Mouse (Mus musculus) MEL (cell line): ENCODE measurements around the gene Map3k20. TPM values are rescaled to one million over a fixed set of nuclear protein-coding genes. Genes with fewer than 3 reads are reported as not detected.

Source experiments
- DNase-seq: peaks from one replicate; pipeline ENCODE4 v3.0.0; 2011; ENCODE audit warnings: low read depth, low spot score
- H3K27ac ChIP-seq: 2 replicates; pipeline ENCODE4 v1.5.1; 2012; ENCODE audit warnings: low read depth, mild to moderate bottlenecking, control low read depth, low read length, moderate library complexity; ENCODE audit not compliant: control insufficient read depth
- H3K27me3 ChIP-seq, 2 experiments: fragments of 150-350 bp in 1 of 2; sonication (generic) in 1 of 2; 2 replicates each; pipeline ENCODE4 v1.6.1; 2012; ENCODE audit warnings: low read length in 2 of 2, mild to moderate bottlenecking in 2 of 2, improper control_type of control experiment in 1 of 2, moderate library complexity in 1 of 2; ENCODE audit not compliant: insufficient read depth in 2 of 2, control insufficient read depth in 1 of 2
- H3K36me3 ChIP-seq, 2 experiments: 2 replicates each; pipeline ENCODE4 v1.6.1; 2012 to 2014; ENCODE audit warnings: low read length in 2 of 2, improper control_type of control experiment in 1 of 2, inconsistent platforms in 1 of 2, mild to moderate bottlenecking in 1 of 2; ENCODE audit not compliant: insufficient read depth in 2 of 2, control insufficient read depth in 1 of 2
- H3K4me1 ChIP-seq, 2 experiments: fragments of 150-350 bp in 1 of 2; sonication (generic) in 1 of 2; 2 replicates each; pipeline ENCODE4 v1.6.1; 2012; ENCODE audit warnings: low read length in 2 of 2, improper control_type of control experiment in 1 of 2, mild to moderate bottlenecking in 1 of 2; ENCODE audit not compliant: insufficient read depth in 2 of 2, control insufficient read depth in 1 of 2
- H3K4me3 ChIP-seq, 2 experiments: fragments of 150-350 bp in 1 of 2; sonication (generic) in 1 of 2; 2 replicates each; pipeline ENCODE4 v1.5.1; 2012; ENCODE audit warnings: low read depth in 2 of 2, low read length in 2 of 2, mild to moderate bottlenecking in 2 of 2, moderate library complexity in 2 of 2, control low read depth in 1 of 2, improper control_type of control experiment in 1 of 2; ENCODE audit not compliant: control insufficient read depth in 1 of 2, insufficient read depth in 1 of 2
- H3K79me2 ChIP-seq: 2 replicates; pipeline ENCODE4 v1.6.1; 2012; ENCODE audit warnings: mild to moderate bottlenecking, low read length, moderate library complexity; ENCODE audit not compliant: control insufficient read depth, poor library complexity, insufficient read depth
- H3K9ac ChIP-seq: 2 replicates; pipeline ENCODE4 v1.6.1; 2012; ENCODE audit warnings: low read depth, mild to moderate bottlenecking, control low read depth, low read length, moderate library complexity; ENCODE audit not compliant: control insufficient read depth, poor library complexity, severe bottlenecking
- H3K9me3 ChIP-seq: fragments of 150-350 bp; sonication (generic); replicated peaks from 2 replicates; pipeline ENCODE4 v1.6.1; 2012; ENCODE audit warnings: mild to moderate bottlenecking, low read length, improper control_type of control experiment, moderate library complexity; ENCODE audit not compliant: insufficient read depth
- BHLHE40 ChIP-seq: IDR thresholded peaks from 2 replicates; pipeline ENCODE4 v1.6.1; 2012; ENCODE audit warnings: low read depth, mild to moderate bottlenecking, inconsistent platforms, low read length, improper control_type of control experiment, borderline replicate concordance
- CHD1 ChIP-seq: IDR thresholded peaks from 2 replicates; pipeline ENCODE4 v1.6.1; 2012; ENCODE audit warnings: low read depth, mild to moderate bottlenecking, inconsistent platforms, low read length, improper control_type of control experiment
- CHD2 ChIP-seq: IDR thresholded peaks from 2 replicates; pipeline ENCODE4 v1.6.1; 2011; ENCODE audit warnings: low read length, improper control_type of control experiment
- ELF1 ChIP-seq: IDR thresholded peaks from 2 replicates; pipeline ENCODE4 v1.6.1; 2014; ENCODE audit warnings: low read depth, mild to moderate bottlenecking, inconsistent platforms, low read length, improper control_type of control experiment, moderate library complexity
- ETS1 ChIP-seq: IDR thresholded peaks from 2 replicates; pipeline ENCODE4 v1.6.1; 2012; ENCODE audit warnings: low read depth, mild to moderate bottlenecking, inconsistent platforms, low read length, improper control_type of control experiment, moderate library complexity
- GABPA ChIP-seq: IDR thresholded peaks from 2 replicates; pipeline ENCODE4 v1.6.1; 2012; ENCODE audit warnings: low read depth, mild to moderate bottlenecking, inconsistent platforms, low read length, improper control_type of control experiment, moderate library complexity
- JUND ChIP-seq: IDR thresholded peaks from 2 replicates; pipeline ENCODE4 v1.6.1; 2011; ENCODE audit warnings: low read depth, mild to moderate bottlenecking, improper control_type of control experiment, low read length
- KAT2A ChIP-seq: conservative IDR thresholded peaks from 2 replicates; pipeline ENCODE4 v1.6.1; 2012; ENCODE audit warnings: low read depth, low read length, improper control_type of control experiment, inconsistent platforms
- MAZ ChIP-seq: IDR thresholded peaks from 2 replicates; pipeline ENCODE4 v1.6.1; 2012; ENCODE audit warnings: low read depth, mild to moderate bottlenecking, inconsistent platforms, low read length, improper control_type of control experiment
- MYC ChIP-seq: IDR thresholded peaks from 2 replicates; pipeline ENCODE4 v1.6.1; 2011; ENCODE audit warnings: low read depth, mild to moderate bottlenecking, low read length, improper control_type of control experiment, moderate library complexity
- POLR2A ChIP-seq, 2 experiments: IDR thresholded peaks; 2 replicates each; pipeline ENCODE4 v1.6.1; 2011 to 2012; ENCODE audit warnings: low read length in 2 of 2, mild to moderate bottlenecking in 2 of 2, control low read depth in 1 of 2, improper control_type of control experiment in 1 of 2, low read depth in 1 of 2, moderate library complexity in 1 of 2; ENCODE audit not compliant: control insufficient read depth in 1 of 2, insufficient read depth in 1 of 2, poor library complexity in 1 of 2
- POLR2AphosphoS2 ChIP-seq: IDR thresholded peaks from 2 replicates; pipeline ENCODE4 v1.6.1; 2011; ENCODE audit warnings: low read length, improper control_type of control experiment
- RAD21 ChIP-seq: IDR thresholded peaks from 2 replicates; pipeline ENCODE4 v1.6.1; 2011; ENCODE audit warnings: mild to moderate bottlenecking, low read depth, low read length, improper control_type of control experiment
- RCOR1 ChIP-seq: IDR thresholded peaks from 2 replicates; pipeline ENCODE4 v1.6.1; 2012; ENCODE audit warnings: low read depth, mild to moderate bottlenecking, inconsistent platforms, low read length, improper control_type of control experiment
- TBP ChIP-seq: IDR thresholded peaks from 2 replicates; pipeline ENCODE4 v1.8.0; 2011; ENCODE audit warnings: low read depth, low read length, improper control_type of control experiment
- UBTF ChIP-seq: IDR thresholded peaks from 2 replicates; pipeline ENCODE4 v1.6.1; 2012; ENCODE audit warnings: low read depth, mild to moderate bottlenecking, inconsistent platforms, low read length, improper control_type of control experiment, moderate library complexity, borderline replicate concordance; ENCODE audit not compliant: insufficient read depth
- USF1 ChIP-seq: IDR thresholded peaks from 2 replicates; pipeline ENCODE4 v1.6.1; 2014; ENCODE audit warnings: low read depth, mild to moderate bottlenecking, inconsistent platforms, low read length, improper control_type of control experiment, moderate library complexity
- ZKSCAN1 ChIP-seq: IDR thresholded peaks from 2 replicates; pipeline ENCODE4 v1.6.1; 2012; ENCODE audit warnings: low read depth, mild to moderate bottlenecking, inconsistent platforms, low read length, improper control_type of control experiment, moderate library complexity
- polyA plus RNA-seq, 2 experiments: library from polyadenylated mRNA; stranded (reverse) in 1 of 2; unstranded in 1 of 2; fragments of >175 nt in 1 of 2; fragments of >200 nt in 1 of 2; gene quantifications; 2 replicates each; pipeline versions ENCODE4 v1.2.1 to v1.2.4; 2012; ENCODE audit warnings: low replicate concordance in 2 of 2, low read depth in 1 of 2; ENCODE audit not compliant: insufficient read length in 2 of 2, insufficient read depth in 1 of 2, missing spikeins in 1 of 2
- total RNA-seq: library from RNA; depleted of rRNA; stranded (reverse); fragments of 300-350 nt; gene quantifications from 2 replicates; pipeline ENCODE4 v1.2.3, GENCODE M21; 2012

Map3k20 gene
- total and polyA plus RNA-seq, 3 experiments, result 7.4 to 9.6 TPM; not detected in 1

- H3K27me3 ChIP-seq, result peaks cover 0 to 2% of the 10 kb centered on the region in 2 experiments; a peak in 3 of 4 replicates
- no peaks in the 10 kb centered on the region for H3K9me3 ChIP-seq
- no peak overlapping the region for H3K9ac ChIP-seq
- H3K4me1 ChIP-seq, result no peaks in the 10 kb centered on the region
- no peaks in the 10 kb centered on the region for H3K36me3 ChIP-seq
- H3K4me3 ChIP-seq, result no peak overlapping the region
- TF ChIP-seq POLR2A (IDR thresholded peaks at IDR 0.05; ENCODE audit: control insufficient read depth in 1 of 2, insufficient read depth in 1 of 2, low read depth in 1 of 2, low read length in 2 of 2, poor library complexity in 1 of 2), result no peak
- TF ChIP-seq POLR2AphosphoS2, result no peak
- no peak for TF ChIP-seq USF1
- no peak for TF ChIP-seq KAT2A
- TF ChIP-seq MAZ, result no peak
- TF ChIP-seq RCOR1, result no peak
- TF ChIP-seq CHD2, result no peak
- no peak for TF ChIP-seq RAD21
- no peak for TF ChIP-seq ETS1
- TF ChIP-seq JUND, result no peak
- no peak overlapping the region for H3K27ac ChIP-seq
- no peak for DNase-seq
- H3K79me2 ChIP-seq, result no peaks in the 10 kb centered on the region
Measured at GRCm38 (mm10) chr2:72238925-72239324, 46.5 kb upstream of the Map3k20 start.

GRCm38 (mm10) chr2:72239456-72239855 is 46.0 kb upstream of the Map3k20 start:
- Histone ChIP-seq H3K27ac (no peak overlapping the region), H3K9me3 (no peaks in the 10 kb centered on the region), H3K27me3 (no peaks in the 10 kb centered on the region; a peak in 2 of 4 replicates), H3K36me3 (no peaks in the 10 kb centered on the region), H3K9ac (no peak overlapping the region), H3K4me1 (no peaks in the 10 kb centered on the region), H3K79me2 (no peaks in the 10 kb centered on the region), H3K4me3 (no peak overlapping the region)
- TF ChIP-seq RCOR1 (no peak), MYC (no peak), ETS1 (no peak)
- no peak for DNase-seq

GRCm38 (mm10) chr2:72239993-72240392 is 45.4 kb upstream of the Map3k20 start:
- no peaks in the 10 kb centered on the region for H3K79me2 ChIP-seq
- no peak overlapping the region for H3K4me3 ChIP-seq
- no peak overlapping the region for H3K27ac ChIP-seq
- H3K27me3 ChIP-seq, result no peaks in the 10 kb centered on the region; a peak in 2 of 4 replicates
- H3K9me3 ChIP-seq, result no peaks in the 10 kb centered on the region
- no peaks in the 10 kb centered on the region for H3K4me1 ChIP-seq
- DNase-seq, result no peak
- H3K36me3 ChIP-seq, result no peaks in the 10 kb centered on the region
- TF ChIP-seq UBTF, result no peak
- no peak for TF ChIP-seq ELF1
- TF ChIP-seq JUND, result no peak
- TF ChIP-seq TBP, result no peak
- no peak for TF ChIP-seq GABPA
- TF ChIP-seq CHD1, result no peak
- TF ChIP-seq ZKSCAN1, result no peak
- no peak for TF ChIP-seq BHLHE40
- TF ChIP-seq MAZ, result no peak
- H3K9ac ChIP-seq, result no peak overlapping the region
